Mouse (Mus musculus) lung, adult 2 months (tissue): ENCODE measurements at regions not wholly inside any gene's neighbourhood (a gene's known extent, or its start where the extent isn't known, plus 50 kb on each side); places are given as distances from the start of the nearest gene placed in this dataset.

Experiments
- CTCF ChIP-seq: fragments of 200-500 bp; IDR thresholded peaks from 2 replicates; pipeline ENCODE4 v1.5.1; 2011; ENCODE audit warnings: mild to moderate bottlenecking, low read length, control low read depth; ENCODE audit not compliant: insufficient read depth
- POLR2A ChIP-seq: fragments of 200-500 bp; IDR thresholded peaks from 2 replicates; pipeline ENCODE4 v1.6.1; 2011; ENCODE audit warnings: low read depth, mild to moderate bottlenecking, control low read depth, low read length, borderline replicate concordance; ENCODE audit errors: extremely low read depth

DNA sequence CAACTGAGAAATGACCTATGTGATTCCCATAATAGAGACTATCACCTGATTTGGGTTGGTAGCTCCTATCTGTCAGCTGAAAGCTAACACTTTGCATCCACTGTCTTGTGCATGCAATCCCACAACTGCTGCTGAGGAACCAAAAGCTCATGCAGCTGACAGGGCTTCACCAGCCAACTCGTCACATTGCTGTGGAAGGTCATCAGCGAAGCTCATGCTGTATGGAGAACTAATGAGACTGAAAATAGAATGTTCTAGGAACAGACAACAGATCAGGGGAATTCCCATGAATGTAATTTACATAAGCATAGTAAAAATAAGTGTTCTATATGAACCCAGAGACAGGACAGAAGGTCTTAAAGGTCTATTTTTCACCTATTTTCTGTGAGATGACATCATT is 363.5 kb upstream of the Ptger4 start:
- TF ChIP-seq CTCF = no peak
- TF ChIP-seq POLR2A = no peak
